Mouse (Mus musculus) kidney, embryonic 14.5 days (tissue): ENCODE results near the gene Dad1. TPM values are rescaled to one million over a fixed set of nuclear protein-coding genes. Genes with fewer than 3 reads are reported as not detected.
A peak's percentile ranks its signal among the peaks of the same experiment; 100 is the strongest.

Source experiments
- ATAC-seq: fragments of 200-750 bp; cut with Nextera tagmentation; 2 replicates; pipeline ENCODE4 v1.8.0; 2017; ENCODE audit warnings: moderate number of reproducible peaks, mild to moderate bottlenecking, moderate TSS enrichment, moderate library complexity; ENCODE audit not compliant: low FRiP score, low TSS enrichment
- H3K27ac ChIP-seq: fragments of 300-500 bp; sonication (generic); 2 replicates; pipeline ENCODE4 v1.5.1; 2014; ENCODE audit warnings: low read depth, mild to moderate bottlenecking, low read length, moderate library complexity, mixed read lengths
- H3K27me3 ChIP-seq: fragments of 300-500 bp; sonication (generic); 2 replicates; pipeline ENCODE4 v1.6.1; 2014; ENCODE audit warnings: mild to moderate bottlenecking, low read length; ENCODE audit not compliant: control insufficient read depth, insufficient read depth
- H3K36me3 ChIP-seq: fragments of 300-500 bp; sonication (generic); 2 replicates; pipeline ENCODE4 v1.6.1; 2014; ENCODE audit warnings: low read length, mixed read lengths; ENCODE audit not compliant: control insufficient read depth, insufficient read depth
- H3K4me1 ChIP-seq: fragments of 300-500 bp; sonication (generic); 2 replicates; pipeline ENCODE4 v1.6.1; 2014; ENCODE audit warnings: low read length, mixed read lengths; ENCODE audit not compliant: control insufficient read depth, insufficient read depth
- H3K4me2 ChIP-seq: fragments of 300-500 bp; sonication (generic); replicated peaks from 2 replicates; pipeline ENCODE4 v1.6.1; 2014; ENCODE audit warnings: low read depth, mild to moderate bottlenecking, low read length
- H3K4me3 ChIP-seq: fragments of 300-500 bp; sonication (generic); 2 replicates; pipeline ENCODE4 v1.5.1; 2014; ENCODE audit warnings: mild to moderate bottlenecking, low read length
- H3K9ac ChIP-seq: fragments of 300-500 bp; sonication (generic); 2 replicates; pipeline ENCODE4 v1.6.1; 2014; ENCODE audit warnings: low read depth, mild to moderate bottlenecking, low read length, moderate library complexity
- H3K9me3 ChIP-seq: fragments of 300-500 bp; sonication (generic); 2 replicates; pipeline ENCODE4 v1.6.1; 2016; ENCODE audit warnings: low read length; ENCODE audit not compliant: control insufficient read depth
- WGBS: fragments of 180-500 bp; shearing (Covaris S2); extraction: QIAGEN DNeasy Blood & Tissue Kit; methylation state at CpG from one replicate; pipeline ENCODE4 v1.1.7; 2014; 5-methylcytosine and 5-hydroxymethylcytosine counted together
- polyA plus RNA-seq: library from polyadenylated mRNA; unstranded; fragments of >200 nt; fragmentation: Nextera tagmentation; extraction: Ambion mirVana; gene quantifications from 2 replicates; pipeline ENCODE4 v1.2.1, GENCODE M21; 2014

Dad1 gene
- polyA plus RNA-seq, 1 experiment from 2014 or later, result 431 TPM

DNA sequence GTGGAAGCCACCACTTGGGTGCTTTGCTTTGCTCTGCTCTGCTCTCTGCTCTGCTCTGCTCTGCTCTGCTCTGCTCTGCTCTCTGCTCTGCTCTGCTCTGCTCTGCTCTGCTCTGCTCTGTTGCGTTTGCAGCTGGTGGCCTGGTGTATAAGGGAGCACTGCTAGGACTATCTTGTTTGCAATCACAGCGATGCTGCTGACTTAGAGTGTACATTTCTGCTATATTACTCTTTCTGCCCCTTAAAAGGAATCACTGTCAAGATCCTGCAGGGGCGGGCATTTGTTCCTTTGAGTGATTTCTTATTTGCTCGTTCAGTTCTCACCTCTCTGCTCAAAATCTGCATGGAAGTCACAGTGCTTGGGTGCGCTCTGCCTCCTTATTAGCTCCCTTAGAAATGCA lies 44.0 kb downstream of the Dad1 start:
- Histone ChIP-seq H3K4me3 (no peak overlapping the region), H3K27me3 (no peaks in the 10 kb centered on the region), H3K4me2 (no peak overlapping the region), H3K4me1 (peaks cover 32% of the 10 kb centered on the region; the same call in 1 of the 2 replicates), H3K36me3 (no peaks in the 10 kb centered on the region), H3K9ac (no peak overlapping the region), H3K9me3 (no peaks in the 10 kb centered on the region), H3K27ac (no peak overlapping the region)
- 72% methylated on average over 5 of the region's 5 CpGs for WGBS
- no peak for ATAC-seq

DNA sequence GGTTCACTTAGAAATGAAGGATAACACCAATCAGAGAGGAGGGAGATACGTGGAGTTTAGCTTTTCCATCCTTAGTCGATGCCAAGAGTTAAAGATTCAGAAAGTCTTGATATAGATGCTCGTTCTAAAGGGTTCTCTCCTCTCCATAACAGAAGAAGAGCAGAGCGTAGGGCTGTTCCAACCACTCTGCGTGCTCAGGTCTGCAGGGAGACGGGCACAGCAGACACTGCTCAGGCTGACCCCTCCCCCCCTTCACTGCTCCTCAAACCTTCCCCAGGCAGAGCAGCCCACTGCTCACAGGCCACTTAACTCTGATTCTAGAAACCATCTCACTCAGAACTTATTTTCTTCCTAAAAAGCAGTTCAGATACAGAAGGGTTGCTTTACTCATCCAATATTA lies 45.2 kb downstream of the Dad1 start:
- Histone ChIP-seq H3K4me1 (peaks cover 26% of the 10 kb centered on the region; the same call in 1 of the 2 replicates), H3K9ac (no peak overlapping the region), H3K27ac (no peak overlapping the region), H3K27me3 (no peaks in the 10 kb centered on the region), H3K36me3 (no peaks in the 10 kb centered on the region), H3K4me2 (no peak overlapping the region), H3K9me3 (no peaks in the 10 kb centered on the region), H3K4me3 (no peak overlapping the region)
- no peak for ATAC-seq
- WGBS, result 72% methylated on average over 6 of the region's 6 CpGs

DNA sequence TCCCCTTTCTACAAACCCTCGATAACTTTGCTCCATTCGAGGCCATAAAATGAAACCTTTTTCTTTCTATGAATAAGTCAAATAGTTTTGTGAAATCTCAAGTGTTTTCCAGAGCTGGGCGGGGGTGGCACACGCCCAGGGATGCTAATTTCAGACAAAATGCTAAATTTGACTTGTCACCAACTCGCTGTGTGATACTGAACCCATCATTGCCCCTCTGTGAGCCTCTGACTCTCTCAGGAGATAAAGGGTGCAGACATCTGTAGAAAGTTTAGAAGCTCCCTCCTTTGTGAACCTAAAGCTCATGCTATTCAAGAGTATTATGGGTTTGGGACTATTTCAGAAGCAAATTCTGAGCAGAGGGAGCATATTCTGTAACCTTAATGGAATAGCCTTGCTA lies 46.0 kb downstream of the Dad1 start:
- no peak overlapping the region for H3K4me2 ChIP-seq
- no peaks in the 10 kb centered on the region for H3K36me3 ChIP-seq

DNA sequence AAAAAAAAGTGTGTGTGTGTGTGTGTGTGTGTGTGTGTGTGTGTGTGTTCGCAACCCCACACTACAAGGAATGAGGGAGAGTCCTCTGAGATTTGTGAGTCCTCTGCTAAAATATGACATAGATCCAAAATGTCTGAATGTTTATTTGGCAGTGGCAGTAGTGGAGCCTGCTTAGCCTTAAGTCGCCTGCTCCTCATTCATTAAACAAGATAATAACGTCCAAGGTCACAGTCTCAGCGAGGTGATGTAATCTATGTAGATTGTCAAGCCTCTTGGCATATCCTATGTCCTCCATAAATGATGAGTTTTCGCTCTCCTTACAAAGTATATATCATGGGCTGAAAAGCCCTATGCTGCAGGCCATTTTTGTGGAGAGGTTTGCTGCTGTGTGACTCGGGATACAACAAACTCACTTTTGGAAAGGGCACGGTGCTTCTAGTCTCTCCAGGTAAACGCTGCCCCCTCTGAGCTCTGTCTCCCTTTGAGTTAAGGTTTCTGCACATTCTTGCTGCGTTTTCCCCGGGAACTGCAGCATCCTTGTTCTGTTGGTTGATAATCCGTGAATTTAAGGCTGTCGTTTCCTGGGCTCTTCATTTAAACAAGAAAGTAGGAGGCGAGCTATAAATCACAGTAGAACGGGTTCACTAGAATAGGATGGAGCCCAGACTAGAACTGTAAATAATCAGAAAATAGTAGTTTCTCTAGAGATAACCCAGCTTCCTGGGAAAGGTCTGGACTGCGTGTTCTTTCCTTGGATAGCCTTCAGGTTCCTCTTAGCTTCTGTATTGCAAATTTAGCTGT lies 47.0 kb downstream of the Dad1 start:
- 36% methylated on average over 15 of the region's 15 CpGs for WGBS
- Histone ChIP-seq H3K27me3 (no peaks in the 10 kb centered on the region), H3K4me3 (no peak overlapping the region), H3K27ac (peak overlapping the region; percentile 51; the same call in 1 of the 2 replicates), H3K4me1 (peaks cover 26% of the 10 kb centered on the region; the same call in 1 of the 2 replicates), H3K36me3 (no peaks in the 10 kb centered on the region), H3K9me3 (no peaks in the 10 kb centered on the region), H3K4me2 (no peak overlapping the region), H3K9ac (no peak overlapping the region)
- no peak for ATAC-seq

More for the DNA sequence above, 46.0 kb downstream of the Dad1 start:
- no peak overlapping the region for H3K9ac ChIP-seq
- H3K27me3 ChIP-seq, result no peaks in the 10 kb centered on the region
- H3K4me1 ChIP-seq, result peaks cover 26% of the 10 kb centered on the region; the same call in 1 of the 2 replicates
- ATAC-seq, result no peak
- H3K9me3 ChIP-seq, result no peaks in the 10 kb centered on the region
- no peak overlapping the region for H3K4me3 ChIP-seq
- peak overlapping the region; percentile 25; the same call in 1 of the 2 replicates for H3K27ac ChIP-seq
- 82% methylated on average over 5 of the region's 5 CpGs for WGBS

DNA sequence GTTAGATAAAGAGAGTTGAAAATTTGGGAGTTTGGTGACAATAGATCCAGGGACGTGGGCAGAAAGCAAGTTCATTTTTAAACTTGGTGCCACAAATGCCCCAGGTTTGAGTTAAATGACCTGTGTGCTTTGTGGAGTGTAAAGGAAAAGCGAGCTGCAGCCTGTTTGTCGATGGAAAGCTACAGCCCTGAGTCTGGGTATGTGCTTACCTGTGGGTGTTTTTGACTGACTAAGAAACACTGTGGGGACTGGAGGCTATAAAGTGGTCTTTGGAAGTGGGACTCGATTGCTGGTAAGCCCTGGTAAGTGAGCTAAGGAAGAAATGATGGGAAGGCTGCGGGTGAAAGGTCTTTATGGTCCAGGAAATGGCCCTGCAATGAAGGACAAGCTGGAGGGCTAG lies 47.6 kb downstream of the Dad1 start:
- peak overlapping the region; percentile 51; the same call in 1 of the 2 replicates for H3K27ac ChIP-seq
- H3K9ac ChIP-seq, result no peak overlapping the region
- H3K4me3 ChIP-seq, result no peak overlapping the region
- WGBS, result 30% methylated on average over 5 of the region's 5 CpGs
- H3K36me3 ChIP-seq, result no peaks in the 10 kb centered on the region
- H3K27me3 ChIP-seq, result no peaks in the 10 kb centered on the region
- H3K4me2 ChIP-seq, result no peak overlapping the region
- no peak for ATAC-seq
- H3K9me3 ChIP-seq, result no peaks in the 10 kb centered on the region
- H3K4me1 ChIP-seq, result peaks cover 26% of the 10 kb centered on the region; the same call in 1 of the 2 replicates

DNA sequence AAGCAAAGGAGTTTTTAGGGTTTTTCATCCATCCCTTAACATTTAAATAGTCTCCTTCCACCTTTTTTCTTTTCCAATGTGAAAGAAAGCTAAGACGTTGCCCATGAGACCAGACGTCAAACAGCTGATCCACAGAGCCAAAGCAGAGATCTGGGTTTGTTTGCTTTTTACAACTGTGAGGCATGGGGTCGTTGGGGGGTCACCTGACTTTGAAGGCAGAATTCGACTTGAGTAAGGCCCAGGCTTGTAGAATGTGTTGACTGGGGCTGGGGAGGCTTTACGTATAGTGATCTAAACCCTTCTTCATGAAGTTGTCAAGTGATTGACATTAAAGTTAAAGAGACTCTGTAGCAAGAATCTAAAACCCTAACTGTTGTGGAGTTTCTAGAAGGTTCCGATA lies 48.0 kb downstream of the Dad1 start:
- H3K4me2 ChIP-seq, result no peak overlapping the region
- H3K36me3 ChIP-seq, result no peaks in the 10 kb centered on the region
- H3K9ac ChIP-seq, result no peak overlapping the region
- no peaks in the 10 kb centered on the region for H3K27me3 ChIP-seq
- peaks cover 26% of the 10 kb centered on the region; the same call in 1 of the 2 replicates for H3K4me1 ChIP-seq
- no peak for ATAC-seq
- WGBS, result 43% methylated on average over 6 of the region's 6 CpGs
- no peaks in the 10 kb centered on the region for H3K9me3 ChIP-seq
- H3K27ac ChIP-seq, result no peak overlapping the region; the same call in 1 of the 2 replicates
- H3K4me3 ChIP-seq, result no peak overlapping the region

DNA sequence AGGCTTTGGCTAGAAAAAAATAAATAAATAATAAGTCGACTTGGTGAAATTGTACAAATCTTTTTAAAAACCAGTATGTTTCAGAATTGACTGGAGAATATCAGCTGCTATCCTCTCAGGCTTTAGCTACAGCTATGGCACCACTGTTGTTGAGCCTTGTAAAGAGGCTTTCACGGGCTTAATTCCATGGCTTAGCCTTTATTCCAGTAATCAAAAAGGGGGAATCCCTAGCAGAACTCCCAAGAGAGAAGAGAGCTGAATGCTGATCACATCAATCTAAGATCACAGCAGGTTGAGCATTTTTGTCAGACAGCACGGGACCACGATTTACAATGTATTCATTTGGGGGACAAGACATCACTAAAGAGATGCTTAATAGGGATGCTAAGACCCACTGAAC lies 49.1 kb downstream of the Dad1 start:
- Histone ChIP-seq H3K9me3 (no peaks in the 10 kb centered on the region), H3K27me3 (no peaks in the 10 kb centered on the region), H3K9ac (no peak overlapping the region), H3K36me3 (no peaks in the 10 kb centered on the region), H3K4me3 (no peak overlapping the region), H3K27ac (no peak overlapping the region), H3K4me1 (peaks cover 26% of the 10 kb centered on the region; the same call in 1 of the 2 replicates), H3K4me2 (no peak overlapping the region)
- WGBS, result 82% methylated on average over 4 of the region's 4 CpGs
- no peak for ATAC-seq

DNA sequence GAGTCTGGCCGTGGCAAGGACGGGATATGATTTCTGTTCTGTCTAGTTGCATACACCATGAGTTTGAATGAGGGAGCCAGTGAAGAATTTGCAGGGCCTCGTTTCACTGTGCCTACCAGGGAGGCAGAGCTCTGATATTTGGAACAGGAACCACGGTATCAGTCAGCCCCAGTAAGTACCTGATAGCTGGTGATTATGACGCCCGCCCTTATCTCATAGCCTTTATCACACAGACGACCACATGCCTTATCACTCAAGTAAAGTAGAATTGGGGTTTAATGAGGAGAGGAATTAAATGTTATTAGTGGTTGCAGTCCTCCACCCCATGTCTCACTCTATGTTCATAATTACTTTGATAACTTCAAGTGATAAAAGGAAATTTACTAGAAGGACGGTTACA lies 49.6 kb downstream of the Dad1 start:
- H3K36me3 ChIP-seq, result no peaks in the 10 kb centered on the region
- no peak overlapping the region for H3K4me2 ChIP-seq
- no peaks in the 10 kb centered on the region for H3K27me3 ChIP-seq
- H3K4me3 ChIP-seq, result no peak overlapping the region
- 78% methylated on average over 8 of the region's 8 CpGs for WGBS
- no peaks in the 10 kb centered on the region for H3K9me3 ChIP-seq
- peaks cover 26% of the 10 kb centered on the region; the same call in 1 of the 2 replicates for H3K4me1 ChIP-seq
- H3K27ac ChIP-seq, result no peak overlapping the region
- H3K9ac ChIP-seq, result no peak overlapping the region
- no peak for ATAC-seq

DNA sequence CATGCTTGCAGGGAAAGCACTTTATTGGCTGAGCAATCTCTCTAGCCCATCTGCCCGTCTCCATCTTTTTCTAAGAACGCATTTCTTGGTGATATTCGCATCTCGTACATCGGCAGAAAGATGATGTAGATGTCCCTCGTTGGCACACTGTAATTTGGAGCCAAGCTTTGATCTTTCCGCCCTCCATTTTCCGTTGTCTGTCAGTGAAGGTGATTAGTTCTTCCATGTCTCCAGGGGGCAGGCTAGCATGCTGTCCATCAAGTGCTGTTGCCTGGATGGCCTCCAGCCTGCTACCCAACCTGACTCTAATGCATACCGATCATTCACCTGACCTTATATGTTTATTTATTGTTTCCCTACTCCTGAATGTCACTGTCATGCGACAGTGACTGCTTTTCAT lies 50.1 kb downstream of the Dad1 start:
- H3K9ac ChIP-seq, result no peak overlapping the region
- no peak for ATAC-seq
- no peaks in the 10 kb centered on the region for H3K27me3 ChIP-seq
- no peak overlapping the region for H3K27ac ChIP-seq
- no peak overlapping the region for H3K4me3 ChIP-seq
- no peaks in the 10 kb centered on the region for H3K9me3 ChIP-seq
- 94% methylated on average over 10 of the region's 10 CpGs for WGBS
- peaks cover 23% of the 10 kb centered on the region; the same call in 1 of the 2 replicates for H3K4me1 ChIP-seq
- no peak overlapping the region for H3K4me2 ChIP-seq
- H3K36me3 ChIP-seq, result no peaks in the 10 kb centered on the region
